Mouse (Mus musculus) midbrain, embryonic 16.5 days (tissue): ENCODE measurements around the gene Prokr2. TPM values are rescaled to one million over a fixed set of nuclear protein-coding genes. Genes with fewer than 3 reads are reported as not detected.

Source experiments
- ATAC-seq: fragments of 200-750 bp; cut with Nextera tagmentation; 2 replicates; pipeline ENCODE4 v1.8.0; 2017; ENCODE audit warnings: moderate TSS enrichment
- H3K27ac ChIP-seq: fragments of 300-500 bp; sonication (generic); 2 replicates; pipeline ENCODE4 v1.5.1; 2014; ENCODE audit warnings: mild to moderate bottlenecking, low read length, mixed read lengths
- H3K27me3 ChIP-seq: fragments of 300-500 bp; sonication (generic); 2 replicates; pipeline ENCODE4 v1.6.1; 2014; ENCODE audit warnings: low read depth, low read length, mixed read lengths; ENCODE audit not compliant: control insufficient read depth, insufficient read depth
- H3K36me3 ChIP-seq: fragments of 300-500 bp; sonication (generic); 2 replicates; pipeline ENCODE4 v1.6.1; 2014; ENCODE audit warnings: mild to moderate bottlenecking, low read length, moderate library complexity, mixed read lengths; ENCODE audit not compliant: control insufficient read depth, insufficient read depth
- H3K4me1 ChIP-seq: fragments of 300-500 bp; sonication (generic); 2 replicates; pipeline ENCODE4 v1.6.1; 2014; ENCODE audit warnings: mild to moderate bottlenecking, low read length, mixed read lengths; ENCODE audit not compliant: control insufficient read depth, insufficient read depth
- H3K4me2 ChIP-seq: fragments of 300-500 bp; sonication (generic); 2 replicates; pipeline ENCODE4 v1.6.1; 2014; ENCODE audit warnings: mild to moderate bottlenecking, low read length, mixed read lengths
- H3K4me3 ChIP-seq: fragments of 300-500 bp; sonication (generic); 2 replicates; pipeline ENCODE4 v1.5.1; 2014; ENCODE audit warnings: low read depth, mild to moderate bottlenecking, low read length, moderate library complexity, mixed read lengths
- H3K9ac ChIP-seq: fragments of 300-500 bp; sonication (generic); 2 replicates; pipeline ENCODE4 v1.6.1; 2014; ENCODE audit warnings: low read depth, low read length, mixed read lengths
- H3K9me3 ChIP-seq: fragments of 300-500 bp; sonication (generic); replicated peaks from 2 replicates; pipeline ENCODE4 v1.6.1; 2014; ENCODE audit warnings: mild to moderate bottlenecking, low read length, mixed read lengths; ENCODE audit not compliant: control insufficient read depth, poor library complexity, severe bottlenecking
- WGBS: fragments of 180-500 bp; shearing (Covaris S2); extraction: QIAGEN DNeasy Blood & Tissue Kit; methylation state at CpG from one replicate; pipeline ENCODE4 v1.1.7; 2014; 5-methylcytosine and 5-hydroxymethylcytosine counted together
- polyA plus RNA-seq: library from polyadenylated mRNA; unstranded; fragments of >200 nt; fragmentation: Nextera tagmentation; extraction: Ambion mirVana; gene quantifications from 2 replicates; pipeline ENCODE4 v1.2.1, GENCODE M21; 2015

Gene Prokr2
- polyA plus RNA-seq: 8.0 and 12.8 TPM in 2 replicates

- Histone ChIP-seq H3K27ac (no peak within 1 kb of the TSS), H3K4me1 (peaks cover 7% of the 10 kb centered on the region), H3K9ac (peak within 1 kb of the TSS; percentile 71), H3K27me3 (no peaks in the 10 kb centered on the region; the same call in 1 of the 2 replicates), H3K4me3 (peak within 1 kb of the TSS; percentile 54), H3K36me3 (no peaks in the 10 kb centered on the region), H3K9me3 (no peaks in the 10 kb centered on the region), H3K4me2 (peak within 1 kb of the TSS; percentile 91)
- ATAC-seq: peak; percentile 70
- under 1% methylated on average over 29 of the region's 29 CpGs for WGBS
Measured at GRCm38 (mm10) chr2:132385194-132385838, at the start of gene Prokr2. TSS of gene Prokr2 (minus strand) at chr2:132385447.

GRCm38 (mm10) chr2:132427160-132427941, 42.1 kb upstream of the Prokr2 start:
- Histone ChIP-seq H3K9me3 (no peaks in the 10 kb centered on the region), H3K4me3 (no peak overlapping the region), H3K4me2 (peak overlapping the region; percentile 1; the same call in 1 of the 2 replicates), H3K27ac (0 out of 2 replicates have a peak overlapping the region, but pooled peaks have one; percentile 13), H3K9ac (no peak overlapping the region), H3K4me1 (peaks cover 4% of the 10 kb centered on the region; the same call in 1 of the 2 replicates), H3K27me3 (no peaks in the 10 kb centered on the region), H3K36me3 (no peaks in the 10 kb centered on the region)
- ATAC-seq: peak; percentile 72
- WGBS: 36% methylated on average over 17 of the region's 17 CpGs

- no peak overlapping the region for H3K9ac ChIP-seq
- H3K36me3 ChIP-seq: no peaks in the 10 kb centered on the region
- no peak overlapping the region for H3K27ac ChIP-seq
- no peak overlapping the region for H3K4me2 ChIP-seq
- ATAC-seq: no peak
- H3K4me3 ChIP-seq: no peak overlapping the region
- H3K4me1 ChIP-seq: peaks cover 4% of the 10 kb centered on the region; the same call in 1 of the 2 replicates
- H3K9me3 ChIP-seq: no peaks in the 10 kb centered on the region; the same call in 1 of the 2 replicates
- H3K27me3 ChIP-seq: no peaks in the 10 kb centered on the region
- WGBS: 49% methylated on average over 6 of the region's 6 CpGs
Measured at GRCm38 (mm10) chr2:132425576-132425975, 40.3 kb upstream of the Prokr2 start.

GRCm38 (mm10) chr2:132423411-132424047, 38.3 kb upstream of the Prokr2 start:
- Histone ChIP-seq H3K4me1 (peaks cover 4% of the 10 kb centered on the region; the same call in 1 of the 2 replicates), H3K9ac (no peak overlapping the region), H3K4me2 (no peak overlapping the region), H3K27me3 (no peaks in the 10 kb centered on the region), H3K27ac (no peak overlapping the region), H3K9me3 (no peaks in the 10 kb centered on the region; the same call in 1 of the 2 replicates), H3K36me3 (no peaks in the 10 kb centered on the region), H3K4me3 (no peak overlapping the region)
- WGBS: 83% methylated on average over 7 of the region's 7 CpGs
- ATAC-seq: no peak

DNA sequence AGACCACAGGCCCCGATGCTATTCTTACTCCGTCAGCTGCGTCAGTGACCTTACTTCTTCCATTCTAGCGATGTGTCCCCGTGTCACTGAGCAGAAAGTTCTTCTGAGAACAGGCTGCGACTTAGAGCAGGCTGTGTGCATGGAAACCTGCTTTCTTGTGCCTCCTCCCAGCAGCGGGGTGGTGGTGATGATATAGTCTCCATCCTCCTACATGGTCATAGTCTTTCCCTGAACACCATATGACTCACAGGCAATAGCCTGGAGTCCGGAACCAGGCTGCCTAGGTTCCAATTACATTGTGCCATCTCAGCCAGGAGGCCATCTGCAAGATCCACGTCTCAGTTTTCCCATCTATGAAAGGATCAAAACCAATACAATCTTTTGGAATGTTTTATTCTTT, 37.6 kb upstream of the Prokr2 start:
- Histone ChIP-seq H3K27me3 (no peaks in the 10 kb centered on the region), H3K4me1 (peaks cover 4% of the 10 kb centered on the region; the same call in 1 of the 2 replicates), H3K27ac (no peak overlapping the region), H3K9ac (no peak overlapping the region), H3K36me3 (no peaks in the 10 kb centered on the region), H3K4me2 (no peak overlapping the region), H3K4me3 (no peak overlapping the region), H3K9me3 (no peaks in the 10 kb centered on the region; the same call in 1 of the 2 replicates)
- ATAC-seq: no peak
- 92% methylated on average over 9 of the region's 9 CpGs for WGBS

DNA sequence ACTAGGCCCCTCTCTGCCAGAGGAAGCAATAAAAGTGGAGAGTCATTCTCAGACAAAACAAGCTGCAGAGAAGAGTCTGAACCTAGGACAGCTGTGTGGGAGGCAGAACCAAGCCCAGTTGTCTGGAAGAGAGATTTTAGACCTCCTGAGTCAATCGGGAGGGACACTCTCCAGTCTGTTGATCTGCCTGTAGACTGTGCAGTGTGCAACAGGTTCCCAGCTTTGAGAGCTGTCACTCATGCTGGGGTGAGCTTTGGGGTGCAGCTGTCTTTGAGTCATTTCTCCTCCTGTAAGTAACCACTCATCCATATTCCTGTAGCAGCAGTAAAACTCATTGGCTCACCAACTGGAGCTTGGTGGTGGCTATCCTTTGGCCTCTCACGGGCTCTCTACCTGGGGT, 33.2 kb upstream of the Prokr2 start:
- 84% methylated on average over 2 of the region's 2 CpGs for WGBS
- no peaks in the 10 kb centered on the region for H3K27me3 ChIP-seq
- no peak overlapping the region for H3K4me3 ChIP-seq
- no peak overlapping the region for H3K4me2 ChIP-seq
- H3K4me1 ChIP-seq: no peaks in the 10 kb centered on the region; the same call in 1 of the 2 replicates
- no peaks in the 10 kb centered on the region for H3K36me3 ChIP-seq
- H3K9me3 ChIP-seq: no peaks in the 10 kb centered on the region; the same call in 1 of the 2 replicates
- no peak overlapping the region for H3K9ac ChIP-seq
- ATAC-seq: no peak
- H3K27ac ChIP-seq: no peak overlapping the region

DNA sequence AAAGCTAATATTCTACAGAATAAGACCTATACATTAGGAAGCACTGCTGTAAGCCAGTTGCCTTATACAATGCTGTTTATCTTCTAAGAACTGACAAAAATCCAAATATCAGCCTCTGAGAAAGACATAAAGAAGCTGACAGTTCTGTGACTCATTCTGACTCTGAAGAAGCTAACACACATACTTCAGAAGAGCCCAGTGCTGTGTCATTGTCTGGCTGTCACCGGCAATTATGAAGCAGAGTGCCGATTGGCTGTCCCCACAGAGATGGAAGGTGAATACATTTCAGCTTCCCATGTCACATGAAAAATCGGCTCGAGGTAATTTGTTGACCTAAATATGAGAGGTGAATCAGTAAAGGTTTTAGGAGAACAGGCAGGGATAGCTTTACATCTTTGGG, 24.9 kb upstream of the Prokr2 start:
- H3K27me3 ChIP-seq: no peaks in the 10 kb centered on the region
- ATAC-seq: no peak
- no peak overlapping the region for H3K27ac ChIP-seq
- 66% methylated on average over 4 of the region's 4 CpGs for WGBS
- no peak overlapping the region for H3K9ac ChIP-seq
- no peaks in the 10 kb centered on the region for H3K4me1 ChIP-seq
- H3K4me2 ChIP-seq: no peak overlapping the region
- no peak overlapping the region for H3K4me3 ChIP-seq
- no peaks in the 10 kb centered on the region for H3K36me3 ChIP-seq
- peaks cover 2% of the 10 kb centered on the region; the same call in 1 of the 2 replicates for H3K9me3 ChIP-seq

- ATAC-seq: no peak
- Histone ChIP-seq H3K9me3 (no peaks in the 10 kb centered on the region; the same call in 1 of the 2 replicates), H3K27ac (no peak overlapping the region), H3K4me2 (no peak overlapping the region), H3K9ac (no peak overlapping the region), H3K4me1 (no peaks in the 10 kb centered on the region), H3K36me3 (no peaks in the 10 kb centered on the region), H3K4me3 (no peak overlapping the region), H3K27me3 (no peaks in the 10 kb centered on the region)
- WGBS: 85% methylated on average over 8 of the region's 8 CpGs
Measured at GRCm38 (mm10) chr2:132398136-132398535, 12.9 kb upstream of the Prokr2 start.
